Mouse (Mus musculus): ENCODE measurements around the gene Afmid.
"Not testable (repeated sequence)": the region's sequence is repeated elsewhere in the genome, so short reads cannot be mapped to it uniquely, and the experiment has no call there.

Afmid gene

DNA sequence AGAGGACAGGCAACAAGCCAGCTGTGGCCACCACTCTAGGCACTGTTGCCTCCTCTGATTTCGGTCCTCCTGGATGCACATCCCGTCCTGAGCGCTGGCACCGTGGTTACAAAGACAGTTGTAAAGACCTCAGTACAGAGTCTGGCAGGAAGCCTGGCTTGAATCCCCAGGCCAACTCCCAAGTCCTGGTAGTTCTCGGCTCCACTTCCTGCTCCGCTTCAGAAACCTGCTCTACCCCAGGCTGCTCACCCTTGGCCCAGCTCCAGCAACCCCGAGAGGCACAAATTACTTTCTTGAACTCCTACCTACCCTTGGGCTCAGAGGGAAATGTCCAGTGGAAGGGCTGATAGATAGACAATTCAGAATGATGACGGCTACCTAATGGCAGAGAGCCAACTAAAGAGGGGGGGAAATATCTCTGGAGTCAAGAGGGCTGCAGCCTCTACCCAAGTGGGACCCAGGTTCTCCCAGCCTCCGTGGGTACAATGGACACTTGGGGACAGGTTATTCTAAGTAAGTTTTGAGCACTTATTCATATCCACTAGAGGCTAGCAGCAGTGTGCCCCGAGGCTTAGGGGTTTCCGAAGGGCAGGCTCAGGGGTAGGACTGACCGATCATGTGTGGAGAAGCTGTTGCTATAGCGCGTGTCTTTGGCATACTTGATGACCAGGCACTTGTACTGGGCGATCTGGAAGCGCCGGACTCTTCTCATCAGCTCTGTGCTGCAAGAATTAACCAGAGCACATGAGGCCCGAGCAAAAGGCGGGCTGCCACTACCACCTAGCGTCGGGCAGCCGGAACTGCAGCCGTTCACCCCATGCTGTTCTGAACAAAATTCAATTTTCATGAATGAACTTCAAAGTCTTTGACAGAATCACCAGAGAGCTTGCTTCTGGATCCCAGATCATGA lies 1.4 kb upstream of the Afmid start:
- DNase-seq (ENCODE audit: low read depth, low spot score): peak; percentile 83

DNA sequence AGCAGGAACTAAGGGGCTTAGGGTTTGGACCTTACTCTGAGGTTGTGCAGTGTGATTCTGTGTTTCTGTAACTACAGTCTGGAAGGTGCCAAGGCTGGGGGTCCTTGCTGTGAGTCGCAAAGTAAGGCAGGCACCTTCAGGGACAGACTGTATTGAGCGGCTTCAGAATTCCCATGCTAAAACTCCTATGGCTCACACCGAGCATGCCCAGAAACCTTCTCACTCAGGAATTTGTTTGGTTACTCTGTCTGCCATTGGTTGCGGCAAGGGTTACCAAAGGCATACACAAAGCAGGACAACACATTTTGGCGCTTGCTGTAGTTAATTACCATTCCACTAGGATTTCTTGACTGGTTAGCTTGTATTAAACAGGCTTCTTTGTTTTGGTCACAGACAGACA lies 440 bp downstream of the Afmid start:
- no peak for DNase-seq (ENCODE audit: low read depth, low spot score)

GRCm38 (mm10) chr11:117826916-117827315 lies 1.2 kb downstream of the Afmid start:
- peak; percentile 21 for DNase-seq (ENCODE audit: low read depth, low spot score)

GRCm38 (mm10) chr11:117827386-117827785 lies 1.7 kb downstream of the Afmid start:
- DNase-seq (ENCODE audit: low read depth, low spot score): no peak

DNA sequence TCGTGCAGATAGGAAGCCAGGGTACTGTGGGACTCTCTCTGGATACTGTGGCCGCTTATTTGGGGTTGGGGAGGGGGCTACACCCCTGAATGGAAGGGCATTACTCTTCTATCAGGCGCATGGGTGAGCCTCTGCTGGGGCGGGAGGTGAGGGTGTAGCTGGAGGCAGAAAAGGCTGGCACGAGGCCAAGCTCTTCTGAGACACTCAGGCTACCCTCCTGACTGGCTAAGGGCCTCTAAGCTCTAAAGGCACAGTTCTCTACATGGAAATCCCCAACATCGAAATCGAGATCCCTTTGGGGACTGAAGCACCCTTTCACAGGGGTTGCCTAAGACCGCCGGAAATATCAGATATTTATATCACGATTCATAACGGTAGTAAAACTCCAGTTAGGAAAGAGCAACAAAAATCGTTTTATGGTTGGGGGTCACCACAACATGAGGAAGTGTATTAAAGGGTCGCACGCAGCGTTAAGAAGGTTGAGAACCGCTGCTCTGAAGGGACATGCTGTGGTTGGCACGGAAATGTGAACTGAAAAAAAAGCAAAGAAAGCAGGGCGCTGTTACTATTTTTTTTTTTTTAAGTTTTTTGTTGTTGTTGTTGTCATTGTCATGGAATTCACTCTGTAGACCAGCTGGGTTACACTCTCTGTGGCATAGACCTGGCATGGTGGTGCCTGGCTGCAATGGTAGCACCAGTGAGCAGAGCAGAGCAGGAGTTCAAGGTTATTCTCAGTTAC lies 2.6 kb downstream of the Afmid start:
- DNase-seq (ENCODE audit: low read depth, low spot score): peak; percentile 87

GRCm38 (mm10) chr11:117828888-117829604 lies 3.3 kb downstream of the Afmid start:
- no peak for DNase-seq (ENCODE audit: low read depth, low spot score)

DNA sequence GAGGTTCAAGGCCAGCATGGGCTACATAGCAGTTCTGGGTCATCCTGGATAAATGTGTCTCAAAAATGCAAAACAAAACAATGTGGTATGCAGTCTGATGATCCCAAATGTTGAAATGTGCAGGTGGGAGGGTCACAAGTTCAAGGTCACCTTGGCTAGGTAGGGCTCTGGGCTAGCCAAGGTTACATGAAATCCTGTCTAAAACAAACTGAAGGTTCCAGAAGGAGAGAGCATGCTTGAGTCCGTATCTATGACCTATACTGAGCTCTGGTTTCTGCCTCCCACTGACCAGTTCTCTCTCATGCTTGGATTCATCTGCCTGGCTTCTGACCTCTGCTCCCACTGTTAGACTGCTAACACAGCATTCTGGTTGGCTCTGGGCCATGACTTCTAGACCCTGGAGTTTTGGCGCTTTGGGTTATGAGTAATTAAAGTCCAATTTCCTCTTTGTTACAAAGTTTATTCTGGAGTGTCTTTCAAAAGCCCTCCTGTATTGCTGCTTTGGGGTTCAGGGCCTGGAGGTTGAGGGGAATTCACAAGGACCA lies 4.0 kb downstream of the Afmid start:
- DNase-seq (ENCODE audit: low read depth, low spot score): no peak

GRCm38 (mm10) chr11:117830401-117830800 lies 4.7 kb downstream of the Afmid start:
- no peak for DNase-seq (ENCODE audit: low read depth, low spot score)

DNA sequence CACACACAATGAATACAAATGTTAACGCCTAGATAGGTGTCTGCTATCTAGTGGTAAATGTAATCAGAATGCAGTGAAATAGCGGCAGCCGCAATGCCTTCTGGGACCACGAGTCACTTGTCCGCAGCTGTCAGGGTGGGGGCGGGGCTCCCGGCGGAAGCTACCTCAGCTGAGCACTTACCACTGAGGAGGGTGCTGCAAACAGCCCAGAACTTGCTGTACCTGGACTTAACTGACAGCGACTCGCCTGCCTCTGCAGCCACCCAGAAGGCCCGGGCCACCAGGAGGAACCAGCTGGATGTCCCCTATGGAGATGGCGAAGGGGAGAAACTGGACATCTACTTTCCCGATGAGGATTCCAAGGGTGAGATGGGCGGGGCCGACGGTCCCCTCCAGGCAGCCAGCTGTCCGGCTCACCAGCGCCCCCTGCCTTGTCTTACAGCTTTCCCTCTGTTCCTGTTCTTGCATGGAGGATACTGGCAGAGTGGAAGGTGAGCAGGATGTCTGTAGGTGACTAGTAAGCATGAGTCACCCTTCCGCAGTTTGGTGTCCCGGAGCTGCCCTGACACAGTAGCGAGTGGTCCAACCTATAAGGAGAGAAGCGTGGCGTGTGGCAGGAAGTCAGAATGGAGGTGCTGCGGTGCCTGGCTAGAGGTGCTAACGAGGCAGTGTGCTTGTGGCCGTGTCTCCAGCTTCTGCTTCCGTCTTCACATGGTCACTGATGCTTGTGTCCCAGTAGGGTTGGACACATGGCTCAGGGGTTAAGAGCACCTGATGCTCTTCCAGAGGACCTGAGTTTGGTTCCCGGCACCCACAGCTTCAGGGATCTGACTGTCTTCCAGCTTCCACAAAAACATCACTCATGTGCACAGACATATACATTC lies 6.6 kb downstream of the Afmid start:
- DNase-seq (ENCODE audit: low read depth, low spot score): peak; percentile 96

DNA sequence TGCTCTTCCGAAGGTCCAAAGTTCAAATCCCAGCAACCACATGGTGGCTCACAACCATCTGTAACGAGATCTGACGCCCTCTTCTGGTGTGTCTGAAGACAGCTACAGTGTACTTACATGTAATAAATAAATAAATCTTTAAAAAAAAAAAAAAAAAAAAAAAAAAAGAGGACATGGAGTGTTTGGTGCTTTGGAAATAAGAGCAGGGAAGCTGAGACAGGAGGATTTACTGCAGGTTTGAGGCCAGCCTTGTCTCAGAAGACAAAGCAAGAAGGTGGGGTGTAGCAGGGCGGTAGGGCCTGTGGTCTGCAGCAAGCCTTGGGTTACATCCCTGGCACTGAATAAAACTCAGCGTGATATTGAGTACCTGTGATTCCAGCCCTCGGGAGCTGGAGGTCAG lies 7.8 kb downstream of the Afmid start:
- DNase-seq (ENCODE audit: low read depth, low spot score): not testable (repeated sequence)

DNA sequence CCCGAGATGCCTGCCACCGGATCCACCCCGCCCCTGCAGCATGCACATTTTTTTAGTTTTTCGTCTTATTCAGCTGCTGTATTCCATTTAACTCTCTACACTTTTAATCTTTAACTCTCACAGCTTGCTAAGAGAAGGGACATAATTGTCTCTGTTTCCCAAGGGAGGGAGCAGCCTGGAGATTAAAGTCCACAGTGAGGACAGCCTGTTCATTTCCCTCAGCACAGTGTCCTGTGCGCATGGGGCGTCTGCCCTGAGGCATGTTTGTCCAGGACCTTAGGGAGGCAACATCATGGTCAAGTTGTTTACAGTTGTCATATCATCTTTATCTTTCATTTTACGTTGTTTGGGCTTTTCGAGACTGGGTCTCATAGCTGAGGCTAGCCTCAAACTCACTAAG lies 8.4 kb downstream of the Afmid start:
- no peak for DNase-seq (ENCODE audit: low read depth, low spot score)

DNA sequence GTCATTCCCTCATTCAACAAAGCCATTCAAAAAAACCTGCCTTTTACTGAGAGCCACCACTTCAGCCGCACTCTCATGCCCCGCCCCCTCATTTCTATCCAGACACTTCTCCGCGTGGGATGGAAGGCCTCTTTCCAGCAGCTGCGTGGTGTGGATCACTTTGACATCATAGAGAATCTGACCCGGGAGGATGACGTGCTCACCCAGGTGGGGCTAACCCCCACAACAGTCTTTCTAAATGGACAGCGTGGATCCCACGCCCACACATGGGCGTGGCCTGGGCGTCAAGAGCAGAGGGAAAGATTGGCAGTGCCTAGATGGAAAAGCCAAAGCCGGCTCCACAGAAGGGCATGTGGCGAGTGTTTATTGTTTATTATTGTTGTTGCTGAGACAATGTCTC lies 10.6 kb downstream of the Afmid start:
- peak; percentile 27 for DNase-seq (ENCODE audit: low read depth, low spot score)

DNA sequence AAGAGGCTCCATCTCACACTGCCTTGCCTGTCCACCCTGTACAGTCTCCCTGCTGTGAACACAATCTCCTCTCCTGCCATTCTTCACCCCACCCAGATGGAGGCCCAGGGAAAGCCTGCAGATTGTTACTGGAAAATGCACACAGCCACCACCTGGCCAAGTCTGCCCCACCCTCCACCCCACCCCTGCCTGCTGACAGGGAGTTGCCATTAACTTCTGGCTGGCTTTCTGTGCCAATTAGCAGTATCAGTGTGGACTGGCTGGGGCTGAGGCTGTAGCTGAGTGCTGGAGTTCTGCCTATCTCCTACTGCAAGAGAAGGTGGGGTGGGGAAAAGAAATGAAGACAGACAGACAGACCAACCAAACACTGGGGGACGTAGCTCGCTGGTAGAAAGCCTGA lies 12.8 kb downstream of the Afmid start:
- DNase-seq (ENCODE audit: low read depth, low spot score): no peak

GRCm38 (mm10) chr11:117839021-117839420 lies 13.3 kb downstream of the Afmid start:
- DNase-seq (ENCODE audit: low read depth, low spot score): no peak

- no peak for DNase-seq (ENCODE audit: low read depth, low spot score)
These were observed 15.2 kb downstream of the Afmid start for GRCm38 (mm10) chr11:117840910-117841309.

DNA sequence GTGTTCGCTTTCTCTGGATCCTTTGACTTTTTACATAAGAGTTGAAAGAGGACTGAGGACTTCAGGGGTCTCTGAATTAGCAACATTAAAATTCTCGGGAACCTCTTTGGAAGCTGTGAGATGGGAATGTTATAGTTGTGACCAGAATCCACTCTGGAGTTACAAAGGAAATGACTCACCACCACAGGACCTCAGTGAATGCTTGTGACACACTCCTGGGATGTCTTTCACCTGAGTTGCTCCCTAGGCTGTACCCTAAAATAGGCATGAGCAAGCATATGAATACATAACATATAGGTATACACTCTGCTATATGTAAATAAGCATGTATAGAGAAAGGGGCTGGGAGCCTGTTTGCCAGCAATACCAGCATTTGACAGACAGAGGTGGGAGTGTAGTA lies 17.7 kb downstream of the Afmid start:
- no peak for DNase-seq (ENCODE audit: low read depth, low spot score)

DNA sequence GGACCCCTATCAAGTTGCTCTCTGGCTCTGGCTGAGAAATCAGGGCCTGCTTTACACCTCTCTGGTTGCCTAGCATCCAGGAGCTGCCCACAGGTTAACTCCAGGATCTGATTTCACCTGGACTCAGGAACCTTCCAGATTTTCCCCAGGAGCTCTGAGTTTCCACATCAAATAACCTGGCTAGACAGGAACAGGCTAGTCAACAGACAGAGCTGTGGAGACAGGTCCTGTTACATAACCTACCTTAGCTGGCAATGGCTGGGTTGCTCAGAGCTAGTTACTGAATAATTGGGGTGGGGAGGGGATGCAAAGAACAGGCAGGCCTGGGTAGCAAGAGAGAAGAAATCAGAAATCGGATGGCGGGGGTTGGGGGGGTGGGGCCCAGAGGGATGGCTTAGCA lies 19.3 kb downstream of the Afmid start:
- DNase-seq (ENCODE audit: low read depth, low spot score): no peak

DNA sequence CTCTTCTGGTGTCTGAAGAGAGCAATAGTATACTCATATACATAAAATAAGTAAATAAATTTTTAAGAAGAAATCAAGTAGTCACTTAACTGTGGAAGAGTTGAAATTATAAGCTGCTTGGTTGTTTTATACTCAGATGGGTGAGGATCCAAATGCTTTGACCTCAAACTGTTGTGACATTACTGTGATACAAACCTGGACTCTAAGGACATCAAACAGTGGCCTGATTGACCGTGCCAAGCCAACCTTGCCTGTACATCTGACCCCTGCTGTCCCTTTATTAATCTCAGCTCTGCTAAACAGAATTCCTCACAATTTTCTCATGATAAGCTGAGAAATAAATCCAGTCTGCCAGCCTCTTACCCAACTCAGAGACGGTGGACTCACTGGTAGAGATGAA lies 19.9 kb downstream of the Afmid start:
- DNase-seq (ENCODE audit: low read depth, low spot score): no peak

GRCm38 (mm10) chr11:117846640-117847039 lies 20.9 kb downstream of the Afmid start:
- DNase-seq (ENCODE audit: low read depth, low spot score): peak; percentile 38

DNA sequence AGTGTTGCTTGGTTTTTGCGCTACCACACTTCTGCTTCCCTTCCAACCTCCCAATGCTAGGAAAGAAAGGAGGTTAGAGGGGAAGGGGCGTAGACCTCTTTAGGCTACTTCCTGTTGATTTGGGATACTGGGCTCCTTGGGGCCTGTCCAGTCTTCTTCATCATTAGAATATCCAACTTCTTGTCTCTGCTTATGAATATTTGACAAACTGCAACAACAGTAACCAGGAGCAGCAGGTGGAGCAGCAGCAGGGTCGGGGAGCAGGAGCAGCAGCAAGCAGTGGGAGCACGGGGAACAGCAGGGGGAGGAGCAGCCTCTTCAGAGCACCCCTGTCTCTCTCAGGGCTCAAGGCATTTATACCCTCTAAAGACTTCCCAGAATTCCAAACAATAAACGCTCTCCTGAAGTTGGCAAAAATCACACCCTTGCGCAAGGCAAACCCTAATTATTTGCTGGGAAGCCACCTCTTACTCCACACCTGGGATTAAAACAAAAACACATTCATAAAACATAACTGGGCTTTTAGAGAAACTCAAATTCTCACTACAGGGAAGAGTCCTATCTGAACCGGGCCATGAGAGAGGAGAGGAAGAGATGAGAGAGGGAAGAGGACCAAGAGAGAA lies 22.0 kb downstream of the Afmid start:
- no peak for DNase-seq (ENCODE audit: low read depth, low spot score)
